Mouse (Mus musculus): ENCODE measurements at regions not wholly inside any gene's neighbourhood (a gene's known extent, or its start where the extent isn't known, plus 50 kb on each side); places are given as distances from the start of the nearest gene placed in this dataset.

DNA sequence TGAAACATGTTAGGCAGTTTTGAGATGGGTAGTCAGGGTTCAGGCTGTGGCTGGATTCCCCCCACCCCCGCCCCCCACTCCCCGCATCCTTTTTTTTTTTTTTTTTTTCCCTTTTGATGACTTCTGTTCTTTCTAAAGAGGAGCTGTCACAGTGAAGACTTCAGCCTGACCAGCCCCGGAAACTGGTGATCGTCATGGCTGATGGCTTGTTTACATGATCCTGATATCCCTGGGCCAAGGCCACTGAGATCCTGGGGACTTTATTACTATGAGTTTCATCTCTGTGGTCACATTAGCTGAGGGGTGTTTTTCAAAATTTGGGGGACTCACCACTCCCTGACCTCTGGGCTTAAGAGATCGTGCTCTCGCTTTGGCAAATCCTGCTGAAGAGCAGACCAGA lies 275.9 kb upstream of the Zfp507 start:
- no peak for TF ChIP-seq POLR2A (IDR thresholded peaks at IDR 0.05; ENCODE audit: low read depth, low read length)
- TF ChIP-seq CTCF (conservative IDR thresholded peaks at IDR 0.05; ENCODE audit: insufficient read depth, insufficient read length, low read depth, low read length): no peak
